Mouse (Mus musculus) hindbrain, embryonic 15.5 days (tissue): Measurements from ENCODE around the gene Olfr1192-ps1. TPM values are rescaled to one million over a fixed set of nuclear protein-coding genes. Genes with fewer than 3 reads are reported as not detected.
"Not testable (repeated sequence)": the region's sequence is repeated elsewhere in the genome, so short reads cannot be mapped to it uniquely, and the experiment has no call there.

Source experiments
- ATAC-seq: fragments of 200-750 bp; cut with Nextera tagmentation; 2 replicates; pipeline ENCODE4 v1.8.0; 2017; ENCODE audit warnings: low read depth, moderate number of reproducible peaks, moderate TSS enrichment; ENCODE audit not compliant: low FRiP score
- H3K27ac ChIP-seq: fragments of 300-500 bp; sonication (generic); replicated peaks from 2 replicates; pipeline ENCODE4 v1.5.1; 2015; ENCODE audit warnings: mild to moderate bottlenecking, inconsistent platforms
- H3K27me3 ChIP-seq: fragments of 300-500 bp; sonication (generic); 2 replicates; pipeline ENCODE4 v1.6.1; 2015; ENCODE audit warnings: control low read depth, inconsistent platforms
- H3K36me3 ChIP-seq: fragments of 300-500 bp; sonication (generic); 2 replicates; pipeline ENCODE4 v1.6.1; 2015; ENCODE audit warnings: control low read depth, inconsistent platforms
- H3K4me1 ChIP-seq: fragments of 300-500 bp; sonication (generic); replicated peaks from 2 replicates; pipeline ENCODE4 v1.6.1; 2015; ENCODE audit warnings: control low read depth, inconsistent platforms
- H3K4me2 ChIP-seq: fragments of 300-500 bp; sonication (generic); 2 replicates; pipeline ENCODE4 v1.6.1; 2015; ENCODE audit warnings: moderate library complexity, mild to moderate bottlenecking, inconsistent platforms
- H3K4me3 ChIP-seq: fragments of 300-500 bp; sonication (generic); 2 replicates; pipeline ENCODE4 v1.5.1; 2015; ENCODE audit warnings: mild to moderate bottlenecking, inconsistent platforms
- H3K9ac ChIP-seq: fragments of 300-500 bp; sonication (generic); 2 replicates; pipeline ENCODE4 v1.6.1; 2015; ENCODE audit warnings: inconsistent platforms
- H3K9me3 ChIP-seq: fragments of 300-500 bp; sonication (generic); 2 replicates; pipeline ENCODE4 v1.6.1; 2016; ENCODE audit warnings: control low read depth, inconsistent platforms
- WGBS: fragments of 180-500 bp; shearing (Covaris S2); methylation state at CpG from one replicate; pipeline ENCODE4 v1.1.7; 2015; 5-methylcytosine and 5-hydroxymethylcytosine counted together
- polyA plus RNA-seq: library from polyadenylated mRNA; unstranded; fragments of >200 nt; fragmentation: Nextera tagmentation; extraction: Ambion mirVana; gene quantifications from 2 replicates; pipeline ENCODE4 v1.2.1, GENCODE M21; 2015

Gene Olfr1192-ps1
- polyA plus RNA-seq = not detected in 2 replicates

DNA sequence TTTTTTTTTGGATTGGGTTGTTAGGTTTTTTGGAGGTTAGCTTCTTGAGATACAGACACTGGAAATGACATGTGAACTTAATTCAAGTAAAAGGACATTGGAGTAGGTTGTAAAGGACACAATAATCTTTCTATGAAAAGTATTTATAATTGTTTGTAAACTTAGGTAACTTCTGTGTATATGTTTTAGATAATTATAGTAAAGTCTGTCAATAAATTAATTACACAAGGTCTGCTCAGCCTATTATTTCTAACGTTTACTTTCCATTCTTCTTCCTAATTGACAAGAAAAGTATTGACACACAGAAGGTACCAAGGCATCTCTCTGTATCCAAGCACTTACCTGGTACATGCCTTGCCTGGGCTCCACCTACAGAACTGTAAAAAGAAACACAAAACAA lies at the start of gene Olfr1192-ps1:
TSS of gene Olfr1192-ps1 (plus strand) at position 301 of the 400 bp plus-strand sequence.
- WGBS = 56% methylated on average over 1 of the region's 1 CpGs
- Histone ChIP-seq H3K27me3 (no peaks in the 10 kb centered on the region), H3K4me1 (no peaks in the 10 kb centered on the region), H3K36me3 (no peaks in the 10 kb centered on the region), H3K4me3 (no peak within 1 kb of the TSS), H3K27ac (no peak within 1 kb of the TSS), H3K4me2 (no peak within 1 kb of the TSS), H3K9me3 (no peaks in the 10 kb centered on the region), H3K9ac (no peak within 1 kb of the TSS)
- no peak for ATAC-seq

DNA sequence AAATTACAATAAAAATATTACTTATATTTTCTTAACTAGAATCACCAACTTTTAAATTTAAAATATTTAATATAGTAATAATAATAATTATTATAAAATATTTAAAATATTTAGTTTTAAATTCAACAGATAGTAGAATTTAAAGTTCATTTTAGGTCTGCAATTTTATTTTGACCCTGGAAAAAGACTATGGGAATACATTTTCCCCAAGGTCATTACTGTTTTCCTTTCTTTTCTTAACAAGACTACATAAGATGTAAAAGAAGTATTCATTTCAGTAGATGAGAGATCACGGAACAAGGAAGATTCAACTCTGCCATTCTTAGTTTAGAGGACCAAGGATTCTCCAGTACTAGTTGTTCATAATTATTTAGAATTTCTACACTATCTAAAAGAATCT lies 8.1 kb upstream of the Olfr1192-ps1 start, which contains the start of gene Olfr1191-ps1:
TSS of gene Olfr1191-ps1 (plus strand) at position 301 of the 400 bp plus-strand sequence.
- not testable (repeated sequence) for H3K4me1 ChIP-seq, H3K27me3 ChIP-seq, ATAC-seq, H3K36me3 ChIP-seq, H3K27ac ChIP-seq, H3K4me3 ChIP-seq, H3K9me3 ChIP-seq, H3K9ac ChIP-seq, H3K4me2 ChIP-seq
- WGBS = 84% methylated on average over 1 of the region's 1 CpGs

DNA sequence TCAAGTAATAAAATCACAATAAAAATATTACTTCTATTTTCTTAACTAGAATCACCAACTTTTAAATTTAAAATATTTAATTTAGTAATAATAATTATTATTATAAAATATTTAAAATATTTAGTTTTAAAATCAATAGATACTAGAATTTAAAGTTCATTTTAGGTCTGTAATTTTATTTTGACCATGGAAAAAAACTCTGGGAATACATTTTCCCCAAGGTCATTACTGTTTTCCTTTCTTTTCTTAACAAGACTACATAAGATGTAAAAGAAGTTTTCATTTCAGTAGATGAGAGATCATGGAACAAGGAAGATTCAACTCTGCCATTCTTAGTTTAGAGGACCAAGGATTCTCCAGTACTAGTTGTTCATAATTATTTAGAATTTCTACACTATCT lies 27.0 kb downstream of the Olfr1192-ps1 start, which contains the start of gene Olfr1193:
TSS of gene Olfr1193 (plus strand) at position 301 of the 400 bp plus-strand sequence.
- not testable (repeated sequence) for H3K27ac ChIP-seq, H3K4me2 ChIP-seq, ATAC-seq, H3K9ac ChIP-seq, H3K27me3 ChIP-seq, H3K9me3 ChIP-seq, H3K36me3 ChIP-seq, H3K4me1 ChIP-seq, H3K4me3 ChIP-seq

DNA sequence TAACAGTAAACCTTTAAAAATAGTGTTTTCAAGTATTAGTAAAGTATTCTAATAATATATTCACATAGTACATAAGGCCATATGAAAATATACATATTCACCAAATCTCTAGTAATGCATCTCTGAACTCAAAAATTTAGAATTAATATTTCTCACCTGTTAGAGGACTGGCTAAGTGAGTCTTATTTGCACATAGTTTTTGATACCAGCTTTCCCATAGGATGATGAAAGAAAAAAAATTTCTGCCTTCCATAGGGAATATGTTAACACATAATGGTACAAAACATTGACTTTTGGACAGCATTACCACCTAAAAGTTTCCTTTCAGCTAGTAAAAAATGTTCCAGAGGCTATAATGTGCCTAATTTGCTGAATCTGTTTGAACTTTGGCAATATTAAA lies 40.8 kb downstream of the Olfr1192-ps1 start, which contains the start of gene Olfr1195:
TSS of gene Olfr1195 (minus strand) at position 101 of the 400 bp plus-strand sequence.
- Histone ChIP-seq H3K9ac (no peak within 1 kb of the TSS), H3K27me3 (no peaks in the 10 kb centered on the region), H3K36me3 (no peaks in the 10 kb centered on the region), H3K4me3 (no peak within 1 kb of the TSS), H3K9me3 (no peaks in the 10 kb centered on the region), H3K27ac (no peak within 1 kb of the TSS), H3K4me1 (no peaks in the 10 kb centered on the region), H3K4me2 (no peak within 1 kb of the TSS)
- ATAC-seq = no peak

- Histone ChIP-seq H3K4me3 (no peak within 1 kb of the TSS), H3K4me1 (no peaks in the 10 kb centered on the region), H3K9ac (no peak within 1 kb of the TSS)
Measured at GRCm38 (mm10) chr2:88704497-88704896, 56.2 kb downstream of the Olfr1192-ps1 start, which contains the start of gene Olfr1196. Gene Olfr1196 (minus strand): TSS chr2:88704597.

More at GRCm38 (mm10) chr2:88704497-88704896, 56.2 kb downstream of the Olfr1192-ps1 start, which contains the start of gene Olfr1196:
- H3K27ac ChIP-seq = no peak within 1 kb of the TSS
- H3K36me3 ChIP-seq = no peaks in the 10 kb centered on the region
- WGBS = 80% methylated on average over 2 of the region's 2 CpGs
- H3K4me2 ChIP-seq = no peak within 1 kb of the TSS
- no peaks in the 10 kb centered on the region for H3K27me3 ChIP-seq
- ATAC-seq = no peak
- H3K9me3 ChIP-seq = no peaks in the 10 kb centered on the region

Other genes starting within 250 kb of the Olfr1192-ps1 start
- gene Olfr1179, start 242.1 kb upstream of the Olfr1192-ps1 start, polyA plus RNA-seq = not detected in 2 replicates
- gene Olfr1180, start 229.4 kb upstream of the Olfr1192-ps1 start, polyA plus RNA-seq = not detected in 2 replicates
- gene Olfr1181, start 222.3 kb upstream of the Olfr1192-ps1 start, polyA plus RNA-seq = not detected in 2 replicates
- gene Gm13757, start 199.4 kb upstream of the Olfr1192-ps1 start, polyA plus RNA-seq = not detected in 2 replicates
- gene Olfr1183, start 193.6 kb upstream of the Olfr1192-ps1 start, polyA plus RNA-seq = not detected in 2 replicates
- not detected in 2 replicates for gene Olfr1184, start 164.9 kb upstream of the Olfr1192-ps1 start, polyA plus RNA-seq
- not detected in 2 replicates for gene Olfr1185-ps1, start 155.2 kb upstream of the Olfr1192-ps1 start, polyA plus RNA-seq
- not detected in 2 replicates for gene Olfr1186, start 130.0 kb upstream of the Olfr1192-ps1 start, polyA plus RNA-seq
- gene Olfr1188, start 91.6 kb upstream of the Olfr1192-ps1 start, polyA plus RNA-seq = not detected in 2 replicates
- not detected in 2 replicates for gene Olfr1189, start 62.1 kb upstream of the Olfr1192-ps1 start, polyA plus RNA-seq
- gene Olfr1191-ps1, start 8.0 kb upstream of the Olfr1192-ps1 start, polyA plus RNA-seq = not detected in 2 replicates
- gene Olfr1193, start 27.1 kb downstream of the Olfr1192-ps1 start, polyA plus RNA-seq = not detected in 2 replicates
- not detected in 2 replicates for gene Olfr1195, start 40.7 kb downstream of the Olfr1192-ps1 start, polyA plus RNA-seq
- not detected in 2 replicates for gene Olfr1196, start 56.1 kb downstream of the Olfr1192-ps1 start, polyA plus RNA-seq
- gene Olfr1197, start 83.9 kb downstream of the Olfr1192-ps1 start, polyA plus RNA-seq = not detected in 2 replicates
- gene Olfr1198, start 102.9 kb downstream of the Olfr1192-ps1 start, polyA plus RNA-seq = not detected in 2 replicates
- gene Olfr1199, start 112.0 kb downstream of the Olfr1192-ps1 start, polyA plus RNA-seq = not detected in 2 replicates
- gene Olfr1200, start 122.0 kb downstream of the Olfr1192-ps1 start, polyA plus RNA-seq = not detected in 2 replicates
- gene Olfr1201, start 144.5 kb downstream of the Olfr1192-ps1 start, polyA plus RNA-seq = not detected in 2 replicates
- gene Olfr1202, start 166.0 kb downstream of the Olfr1192-ps1 start, polyA plus RNA-seq = 0.04 TPM in 1 of 2 replicates, not detected in the other
- gene Olfr1205, start 181.2 kb downstream of the Olfr1192-ps1 start, polyA plus RNA-seq = not detected in 2 replicates
- not detected in 2 replicates for gene Olfr1204, start 200.8 kb downstream of the Olfr1192-ps1 start, polyA plus RNA-seq
- not detected in 2 replicates for gene Olfr1206, start 214.7 kb downstream of the Olfr1192-ps1 start, polyA plus RNA-seq